Mouse (Mus musculus): ENCODE results near the gene Calcrl. TPM values are rescaled to one million over a fixed set of nuclear protein-coding genes. Genes with fewer than 3 reads are reported as not detected.

Gene Calcrl
- polyA plus RNA-seq, 1 experiment from 2014 or later = 16.4 TPM

GRCm38 (mm10) chr2:84362779-84363719, 62.2 kb downstream of the Calcrl start:
- H3K4me1 ChIP-seq = no peaks in the 10 kb centered on the region
- H3K9ac ChIP-seq = no peak overlapping the region
- H3K4me3 ChIP-seq = no peak overlapping the region
- WGBS = 94% methylated on average over 6 of the region's 6 CpGs
- H3K27ac ChIP-seq = no peak overlapping the region
- no peaks in the 10 kb centered on the region for H3K36me3 ChIP-seq
- H3K27me3 ChIP-seq (replicated peaks) = no peaks in the 10 kb centered on the region
- no peaks in the 10 kb centered on the region for H3K9me3 ChIP-seq
- 0 out of 2 replicates have a peak, but pooled peaks have one; percentile 13 for ATAC-seq (ENCODE audit: low FRiP score, low read depth)
- H3K4me2 ChIP-seq (replicated peaks) = no peak overlapping the region

- H3K4me3 ChIP-seq = no peak overlapping the region
- H3K4me2 ChIP-seq (replicated peaks) = no peak overlapping the region
- no peak for ATAC-seq (ENCODE audit: low FRiP score, low read depth)
- H3K27me3 ChIP-seq (replicated peaks) = no peaks in the 10 kb centered on the region
- H3K9ac ChIP-seq = no peak overlapping the region
- H3K9me3 ChIP-seq = no peaks in the 10 kb centered on the region
- H3K4me1 ChIP-seq = no peaks in the 10 kb centered on the region
- WGBS = 69% methylated on average over 3 of the region's 3 CpGs
- H3K27ac ChIP-seq = no peak overlapping the region
- H3K36me3 ChIP-seq = no peaks in the 10 kb centered on the region
Observed at GRCm38 (mm10) chr2:84358690-84359343, 66.4 kb downstream of the Calcrl start.

GRCm38 (mm10) chr2:84355281-84355680, 69.9 kb downstream of the Calcrl start:
- Histone ChIP-seq H3K27me3 (replicated peaks) (no peaks in the 10 kb centered on the region), H3K4me2 (replicated peaks) (no peak overlapping the region), H3K4me1 (no peaks in the 10 kb centered on the region), H3K4me3 (no peak overlapping the region), H3K27ac (no peak overlapping the region), H3K9ac (no peak overlapping the region), H3K9me3 (no peaks in the 10 kb centered on the region), H3K36me3 (no peaks in the 10 kb centered on the region)
- ATAC-seq (ENCODE audit: low FRiP score, low read depth) = no peak
- WGBS = 76% methylated on average over 4 of the region's 4 CpGs

- ATAC-seq (ENCODE audit: low FRiP score, low read depth) = no peak
- WGBS = 72% methylated on average over 2 of the region's 2 CpGs
- H3K4me1 ChIP-seq = no peaks in the 10 kb centered on the region
- H3K36me3 ChIP-seq = no peaks in the 10 kb centered on the region
- no peak overlapping the region for H3K4me2 ChIP-seq (replicated peaks)
- H3K27ac ChIP-seq = no peak overlapping the region
- H3K4me3 ChIP-seq = no peak overlapping the region
- H3K27me3 ChIP-seq (replicated peaks) = no peaks in the 10 kb centered on the region
- H3K9ac ChIP-seq = no peak overlapping the region
- H3K9me3 ChIP-seq = no peaks in the 10 kb centered on the region
Observed at GRCm38 (mm10) chr2:84347376-84347775, 77.8 kb downstream of the Calcrl start.

GRCm38 (mm10) chr2:84343756-84344155, 81.5 kb downstream of the Calcrl start:
- H3K4me2 ChIP-seq (replicated peaks) = no peak overlapping the region
- H3K36me3 ChIP-seq = no peaks in the 10 kb centered on the region
- no peaks in the 10 kb centered on the region for H3K27me3 ChIP-seq (replicated peaks)
- no peaks in the 10 kb centered on the region for H3K9me3 ChIP-seq
- no peak overlapping the region for H3K9ac ChIP-seq
- no peaks in the 10 kb centered on the region for H3K4me1 ChIP-seq
- H3K27ac ChIP-seq = no peak overlapping the region
- 77% methylated on average over 2 of the region's 2 CpGs for WGBS
- no peak for ATAC-seq (ENCODE audit: low FRiP score, low read depth)
- H3K4me3 ChIP-seq = no peak overlapping the region

- H3K9ac ChIP-seq = no peak overlapping the region
- no peak for ATAC-seq (ENCODE audit: low FRiP score, low read depth)
- H3K4me1 ChIP-seq = no peaks in the 10 kb centered on the region
Observed at GRCm38 (mm10) chr2:84337774-84338450, 87.3 kb downstream of the Calcrl start.

GRCm38 (mm10) chr2:84336331-84336730, 88.9 kb downstream of the Calcrl start:
- H3K4me3 ChIP-seq = no peak overlapping the region
- H3K27me3 ChIP-seq (replicated peaks) = no peaks in the 10 kb centered on the region
- no peak for ATAC-seq (ENCODE audit: low FRiP score, low read depth)
- no peaks in the 10 kb centered on the region for H3K4me1 ChIP-seq
- 90% methylated on average over 4 of the region's 4 CpGs for WGBS
- no peak overlapping the region for H3K9ac ChIP-seq
- H3K9me3 ChIP-seq = no peaks in the 10 kb centered on the region
- H3K4me2 ChIP-seq (replicated peaks) = no peak overlapping the region
- no peaks in the 10 kb centered on the region for H3K36me3 ChIP-seq
- H3K27ac ChIP-seq = no peak overlapping the region

More at GRCm38 (mm10) chr2:84337774-84338450, 87.3 kb downstream of the Calcrl start:
- Histone ChIP-seq H3K4me2 (replicated peaks) (no peak overlapping the region), H3K27ac (no peak overlapping the region), H3K4me3 (no peak overlapping the region), H3K9me3 (no peaks in the 10 kb centered on the region), H3K36me3 (no peaks in the 10 kb centered on the region), H3K27me3 (replicated peaks) (no peaks in the 10 kb centered on the region)
- WGBS = 93% methylated on average over 1 of the region's 1 CpGs

GRCm38 (mm10) chr2:84316185-84316805, 108.9 kb downstream of the Calcrl start:
- ATAC-seq (ENCODE audit: low FRiP score, low read depth) = no peak

GRCm38 (mm10) chr2:84296517-84296916, 128.7 kb downstream of the Calcrl start:
- H3K4me3 ChIP-seq = no peak overlapping the region
- no peaks in the 10 kb centered on the region for H3K9me3 ChIP-seq
- peak overlapping the region; percentile 32 for H3K4me2 ChIP-seq (replicated peaks)
- H3K36me3 ChIP-seq = no peaks in the 10 kb centered on the region
- WGBS = 8% methylated on average over 5 of the region's 5 CpGs
- no peak overlapping the region for H3K9ac ChIP-seq
- ATAC-seq (ENCODE audit: low FRiP score, low read depth) = peak; percentile 71; the same call in 1 of the 2 replicates
- H3K4me1 ChIP-seq = 0 out of 2 replicates have a peak, but pooled peaks cover 2% of the 10 kb centered on the region
- H3K27me3 ChIP-seq (replicated peaks) = no peaks in the 10 kb centered on the region
- no peak overlapping the region for H3K27ac ChIP-seq

More at GRCm38 (mm10) chr2:84316185-84316805, 108.9 kb downstream of the Calcrl start:
- Histone ChIP-seq H3K4me1 (no peaks in the 10 kb centered on the region), H3K36me3 (no peaks in the 10 kb centered on the region), H3K9me3 (no peaks in the 10 kb centered on the region), H3K9ac (no peak overlapping the region), H3K27me3 (replicated peaks) (no peaks in the 10 kb centered on the region), H3K4me2 (replicated peaks) (no peak overlapping the region), H3K4me3 (no peak overlapping the region), H3K27ac (no peak overlapping the region)
- WGBS = 88% methylated on average over 4 of the region's 4 CpGs

GRCm38 (mm10) chr2:84295068-84295467, 130.1 kb downstream of the Calcrl start:
- ATAC-seq (ENCODE audit: low FRiP score, low read depth) = no peak
- Histone ChIP-seq H3K9me3 (no peaks in the 10 kb centered on the region), H3K4me1 (0 out of 2 replicates have a peak, but pooled peaks cover 2% of the 10 kb centered on the region), H3K4me2 (replicated peaks) (no peak overlapping the region), H3K4me3 (no peak overlapping the region), H3K9ac (no peak overlapping the region), H3K36me3 (no peaks in the 10 kb centered on the region), H3K27me3 (replicated peaks) (no peaks in the 10 kb centered on the region), H3K27ac (no peak overlapping the region)
- 81% methylated on average over 2 of the region's 2 CpGs for WGBS

- H3K4me2 ChIP-seq (replicated peaks) = no peak overlapping the region
- 46% methylated on average over 2 of the region's 2 CpGs for WGBS
- H3K27ac ChIP-seq = no peak overlapping the region
- ATAC-seq (ENCODE audit: low FRiP score, low read depth) = no peak
- H3K4me1 ChIP-seq = 0 out of 2 replicates have a peak, but pooled peaks cover 2% of the 10 kb centered on the region
- no peaks in the 10 kb centered on the region for H3K9me3 ChIP-seq
- no peak overlapping the region for H3K4me3 ChIP-seq
- no peak overlapping the region for H3K9ac ChIP-seq
- no peaks in the 10 kb centered on the region for H3K36me3 ChIP-seq
- H3K27me3 ChIP-seq (replicated peaks) = no peaks in the 10 kb centered on the region
Observed at GRCm38 (mm10) chr2:84294611-84295010, 130.6 kb downstream of the Calcrl start.
